Mouse (Mus musculus) heart, embryonic 15.5 days (tissue): ENCODE results near the gene Limch1. TPM values are rescaled to one million over a fixed set of nuclear protein-coding genes. Genes with fewer than 3 reads are reported as not detected.

ENCODE experiments used
- ATAC-seq: fragments of 200-750 bp; cut with Nextera tagmentation; replicated peaks from 2 replicates; pipeline ENCODE4 v1.8.0; 2017; ENCODE audit warnings: low read depth, moderate TSS enrichment; ENCODE audit not compliant: insufficient number of reproducible peaks, insufficient read depth, low FRiP score
- H3K27ac ChIP-seq: fragments of 300-500 bp; sonication (generic); 2 replicates; pipeline ENCODE4 v1.5.1; 2015; ENCODE audit warnings: mild to moderate bottlenecking, inconsistent platforms
- H3K27me3 ChIP-seq: fragments of 300-500 bp; sonication (generic); 2 replicates; pipeline ENCODE4 v1.6.1; 2015; ENCODE audit warnings: inconsistent platforms
- H3K36me3 ChIP-seq: fragments of 300-500 bp; sonication (generic); 2 replicates; pipeline ENCODE4 v1.6.1; 2015; ENCODE audit warnings: mild to moderate bottlenecking, inconsistent platforms
- H3K4me1 ChIP-seq: fragments of 300-500 bp; sonication (generic); replicated peaks from 2 replicates; pipeline ENCODE4 v1.6.1; 2015; ENCODE audit warnings: inconsistent platforms
- H3K4me2 ChIP-seq: fragments of 300-500 bp; sonication (generic); 2 replicates; pipeline ENCODE4 v1.6.1; 2015; ENCODE audit warnings: inconsistent platforms, mild to moderate bottlenecking, moderate library complexity
- H3K4me3 ChIP-seq: fragments of 300-500 bp; sonication (generic); 2 replicates; pipeline ENCODE4 v1.5.1; 2015; ENCODE audit warnings: mild to moderate bottlenecking, inconsistent platforms
- H3K9ac ChIP-seq: fragments of 300-500 bp; sonication (generic); 2 replicates; pipeline ENCODE4 v1.6.1; 2015; ENCODE audit warnings: mild to moderate bottlenecking, inconsistent platforms
- H3K9me3 ChIP-seq: fragments of 300-500 bp; sonication (generic); replicated peaks from 2 replicates; pipeline ENCODE4 v1.6.1; 2016; ENCODE audit warnings: inconsistent platforms
- WGBS: fragments of 180-500 bp; shearing (Covaris S2); methylation state at CpG from one replicate; pipeline ENCODE4 v1.1.7; 2015; ENCODE audit warnings: mixed read lengths; 5-methylcytosine and 5-hydroxymethylcytosine counted together
- polyA plus RNA-seq: library from polyadenylated mRNA; unstranded; fragments of >200 nt; fragmentation: Nextera tagmentation; extraction: Ambion mirVana; gene quantifications from 2 replicates; pipeline ENCODE4 v1.2.1, GENCODE M21; 2015

Limch1 gene
- polyA plus RNA-seq, 1 experiment from 2014 or later: 26.4 TPM

DNA sequence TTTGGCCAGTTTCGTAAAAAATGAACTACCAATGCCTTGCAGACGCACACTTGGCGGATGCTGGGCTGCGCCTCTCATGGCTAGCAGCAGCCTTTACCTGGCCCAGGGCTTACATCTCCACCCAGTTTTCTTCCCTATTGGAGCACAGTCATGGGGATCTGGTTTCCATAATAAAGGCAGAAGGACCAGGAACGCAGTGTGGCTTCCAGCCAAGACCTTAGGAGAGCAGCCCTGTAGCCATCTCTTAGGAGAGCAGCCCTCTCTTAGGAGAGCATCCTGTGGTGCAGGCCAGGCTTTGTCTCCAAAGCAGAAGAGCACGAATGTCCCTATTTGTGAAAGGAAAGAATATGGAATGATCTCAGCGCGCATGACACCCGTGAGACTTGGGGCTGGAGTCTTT lies 163.3 kb downstream of the Limch1 start:
- Histone ChIP-seq H3K9ac (no peak overlapping the region), H3K4me3 (no peak overlapping the region), H3K9me3 (no peaks in the 10 kb centered on the region), H3K36me3 (no peaks in the 10 kb centered on the region), H3K4me1 (no peaks in the 10 kb centered on the region), H3K27me3 (0 out of 2 replicates have a peak, but pooled peaks cover 2% of the 10 kb centered on the region), H3K4me2 (no peak overlapping the region), H3K27ac (no peak overlapping the region)
- WGBS: 85% methylated on average over 9 of the region's 9 CpGs
- no peak for ATAC-seq

DNA sequence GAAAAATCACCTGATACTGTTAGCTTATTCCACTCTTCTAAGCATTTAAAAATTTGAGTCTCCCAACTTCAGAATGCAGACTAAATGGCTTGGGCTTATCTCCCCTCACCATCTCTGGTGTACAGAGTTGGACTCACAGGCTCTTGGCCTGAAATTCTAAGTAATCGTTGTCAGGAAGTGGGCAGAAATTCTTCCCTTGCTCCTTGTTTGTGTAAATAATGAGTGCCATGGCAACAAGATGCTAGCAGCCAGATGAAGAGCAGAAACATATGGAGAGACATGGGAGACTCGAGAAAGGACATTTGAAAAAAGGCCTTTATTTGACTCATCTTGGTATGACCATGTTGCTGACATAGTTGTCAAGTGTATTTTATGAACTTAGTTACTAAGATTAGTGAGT lies 164.3 kb downstream of the Limch1 start:
- H3K27ac ChIP-seq: no peak overlapping the region
- no peak for ATAC-seq
- WGBS: 29% methylated on average over 2 of the region's 2 CpGs

DNA sequence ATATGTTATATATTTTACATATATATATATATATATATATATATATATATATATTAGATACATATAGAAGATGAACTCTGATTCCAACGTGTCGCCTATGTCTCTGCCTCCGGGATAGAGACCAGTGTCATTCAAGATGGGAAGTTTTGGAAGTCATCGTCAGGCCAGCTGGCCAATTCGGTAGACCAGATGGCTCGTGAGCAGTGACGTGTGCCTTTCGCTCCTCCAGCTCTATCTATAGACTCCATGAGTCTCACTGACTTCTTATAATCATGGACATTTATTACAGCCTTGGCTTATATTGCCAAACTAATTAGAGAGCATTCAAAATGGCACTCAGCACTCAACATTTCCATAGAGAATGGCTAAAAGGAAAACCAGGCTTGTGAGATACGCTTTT lies 165.0 kb downstream of the Limch1 start:
- Histone ChIP-seq H3K4me2 (no peak overlapping the region), H3K4me1 (no peaks in the 10 kb centered on the region), H3K4me3 (no peak overlapping the region), H3K27me3 (0 out of 2 replicates have a peak, but pooled peaks cover 4% of the 10 kb centered on the region), H3K27ac (no peak overlapping the region), H3K36me3 (no peaks in the 10 kb centered on the region), H3K9me3 (no peaks in the 10 kb centered on the region), H3K9ac (no peak overlapping the region)
- 88% methylated on average over 9 of the region's 9 CpGs for WGBS
- ATAC-seq: no peak

More for the DNA sequence above, 164.3 kb downstream of the Limch1 start:
- no peak overlapping the region for H3K4me3 ChIP-seq
- no peaks in the 10 kb centered on the region for H3K4me1 ChIP-seq
- no peak overlapping the region for H3K4me2 ChIP-seq
- no peaks in the 10 kb centered on the region for H3K9me3 ChIP-seq
- H3K36me3 ChIP-seq: no peaks in the 10 kb centered on the region
- 0 out of 2 replicates have a peak, but pooled peaks cover 4% of the 10 kb centered on the region for H3K27me3 ChIP-seq
- H3K9ac ChIP-seq: no peak overlapping the region

DNA sequence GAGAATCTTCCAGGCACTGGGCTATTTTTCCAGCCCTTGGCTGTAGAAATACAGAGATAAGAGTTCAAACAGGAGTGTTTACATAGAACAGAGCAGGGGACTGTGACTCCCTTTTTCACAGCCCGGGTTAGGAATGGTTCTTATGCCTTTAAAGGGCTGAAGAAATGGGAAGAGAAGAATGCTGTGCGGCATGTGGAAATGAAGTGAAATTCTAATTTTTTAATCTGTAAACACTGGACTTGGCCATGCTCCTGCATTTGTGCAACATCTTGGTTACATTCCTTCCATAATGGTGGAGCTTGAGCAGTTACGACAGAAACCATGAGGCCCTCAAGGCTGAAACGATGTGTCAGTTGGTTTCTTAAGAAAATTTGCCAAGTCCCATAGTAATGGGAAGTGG lies 165.4 kb downstream of the Limch1 start:
- ATAC-seq: no peak
- Histone ChIP-seq H3K9me3 (no peaks in the 10 kb centered on the region), H3K4me2 (no peak overlapping the region), H3K4me3 (no peak overlapping the region), H3K27ac (no peak overlapping the region), H3K36me3 (no peaks in the 10 kb centered on the region), H3K9ac (no peak overlapping the region), H3K4me1 (no peaks in the 10 kb centered on the region), H3K27me3 (0 out of 2 replicates have a peak, but pooled peaks cover 4% of the 10 kb centered on the region)
- WGBS: 69% methylated on average over 4 of the region's 4 CpGs

DNA sequence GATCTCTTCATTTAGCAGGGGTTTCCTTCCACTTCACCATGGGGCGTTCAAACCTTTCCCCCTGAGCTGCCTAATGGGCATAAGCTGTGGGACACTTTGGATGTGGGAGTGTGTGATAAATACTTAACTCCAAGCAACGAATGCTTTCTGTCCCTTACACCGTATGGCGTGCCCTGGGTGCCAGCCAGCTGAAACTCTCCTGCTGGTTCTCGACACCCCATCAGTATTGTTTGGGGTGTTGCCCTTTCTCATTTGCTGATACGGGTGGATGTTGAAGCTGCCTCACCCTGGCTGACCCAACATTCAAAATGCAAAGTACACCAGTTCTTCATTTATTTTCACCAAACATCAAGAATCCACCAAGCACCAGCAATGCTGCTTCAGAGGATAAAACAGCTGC lies 168.2 kb downstream of the Limch1 start:
- Histone ChIP-seq H3K9ac (no peak overlapping the region), H3K27me3 (0 out of 2 replicates have a peak, but pooled peaks cover 4% of the 10 kb centered on the region), H3K4me3 (no peak overlapping the region), H3K4me2 (no peak overlapping the region), H3K27ac (no peak overlapping the region), H3K36me3 (no peaks in the 10 kb centered on the region), H3K4me1 (no peaks in the 10 kb centered on the region), H3K9me3 (no peaks in the 10 kb centered on the region)
- WGBS: 67% methylated on average over 6 of the region's 6 CpGs
- no peak for ATAC-seq

DNA sequence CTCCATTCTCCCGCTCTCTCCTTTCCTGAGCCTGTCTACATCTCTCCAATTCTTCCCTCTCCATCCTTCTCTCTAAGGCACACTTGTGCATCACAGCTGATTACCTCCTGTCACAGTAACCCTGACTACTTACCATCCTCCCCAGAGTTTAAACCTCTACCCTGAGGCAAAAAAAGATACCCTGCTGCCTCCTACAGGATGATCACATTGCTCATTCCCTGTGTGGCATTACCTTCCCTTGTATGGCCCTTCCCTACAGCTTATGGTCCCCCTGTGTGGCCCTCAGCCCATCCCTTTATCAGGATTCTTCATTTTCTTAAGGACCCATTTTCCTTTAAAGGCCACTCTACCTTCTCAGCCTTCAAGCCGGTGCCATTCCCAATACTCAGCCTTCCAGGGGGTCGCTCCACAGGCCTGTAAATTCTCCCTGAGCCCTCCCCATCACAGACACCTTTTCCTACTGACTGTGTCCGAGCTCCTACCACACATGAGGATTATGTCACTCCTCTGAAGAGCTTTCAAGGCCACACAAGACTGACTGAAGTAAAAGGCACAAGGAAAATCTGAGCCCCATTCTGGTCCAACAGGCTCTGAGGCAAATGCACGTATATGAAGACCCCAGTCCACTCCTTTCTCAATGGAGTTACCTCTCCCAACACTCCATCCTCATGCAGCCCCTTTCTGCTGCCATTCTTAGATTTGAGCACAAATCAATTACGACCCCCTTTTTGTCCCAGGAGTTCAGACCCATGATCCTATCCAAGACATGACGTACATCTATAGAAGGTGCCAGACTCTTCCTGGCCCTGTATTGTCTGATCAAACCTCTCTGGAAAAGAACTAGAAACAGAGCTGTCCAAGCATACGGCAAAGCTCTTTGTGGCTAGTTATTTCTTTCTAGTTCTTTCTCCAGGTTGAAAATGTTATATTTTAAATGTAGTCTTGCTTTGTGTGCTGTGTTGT lies 172.0 kb downstream of the Limch1 start:
- ATAC-seq: no peak
- WGBS: 79% methylated on average over 8 of the region's 8 CpGs
- Histone ChIP-seq H3K9ac (no peak overlapping the region), H3K9me3 (no peaks in the 10 kb centered on the region), H3K4me3 (no peak overlapping the region), H3K36me3 (no peaks in the 10 kb centered on the region), H3K27me3 (0 out of 2 replicates have a peak, but pooled peaks cover 4% of the 10 kb centered on the region), H3K27ac (no peak overlapping the region), H3K4me1 (no peaks in the 10 kb centered on the region), H3K4me2 (no peak overlapping the region)

DNA sequence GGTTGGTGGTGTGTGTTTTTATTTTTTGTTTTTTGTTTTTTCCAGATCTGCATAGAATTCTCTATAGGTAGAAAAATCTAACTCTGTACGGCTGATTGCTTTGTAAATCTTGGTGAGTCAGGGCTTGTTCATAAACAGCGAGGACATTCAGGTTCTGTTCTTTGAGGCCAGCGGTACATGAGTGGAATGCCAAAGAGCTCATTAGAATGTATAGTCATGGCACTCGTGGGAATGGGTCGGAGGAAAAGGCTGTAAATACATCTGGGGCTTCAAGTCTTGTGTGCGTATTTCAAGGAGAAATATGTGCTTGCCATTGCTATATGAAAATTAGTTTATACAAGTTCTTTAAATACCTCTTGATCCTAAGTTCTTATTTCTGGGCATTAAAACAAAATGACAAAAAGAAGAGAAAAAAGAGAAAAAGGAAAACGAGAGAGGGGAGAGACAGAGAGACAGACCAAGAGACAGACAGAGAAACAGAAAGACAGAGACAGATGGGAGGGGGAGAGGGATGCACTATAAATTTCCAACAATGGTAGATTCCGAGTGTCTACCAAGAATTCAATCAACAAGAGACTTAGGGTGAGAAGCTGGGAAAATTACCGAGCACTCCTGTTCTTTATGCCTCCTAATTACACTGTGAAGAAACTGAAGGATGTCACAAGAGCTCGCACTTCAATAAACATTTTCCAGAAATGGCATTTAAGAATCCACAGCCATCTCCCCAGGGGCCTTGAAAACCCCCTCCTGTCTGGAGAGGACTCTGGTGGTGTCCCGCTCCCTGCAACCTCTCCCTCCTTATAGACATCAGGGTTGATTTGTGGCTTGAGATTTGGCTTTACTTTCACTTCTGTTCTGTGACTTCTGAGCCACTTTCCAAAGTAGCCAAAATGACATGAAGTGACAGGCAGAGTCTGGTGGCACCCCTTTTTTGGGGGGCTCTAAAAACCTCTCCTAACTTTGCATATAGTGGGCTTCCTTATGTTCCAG lies 173.0 kb downstream of the Limch1 start:
- Histone ChIP-seq H3K27ac (no peak overlapping the region), H3K4me3 (no peak overlapping the region), H3K36me3 (no peaks in the 10 kb centered on the region), H3K9ac (no peak overlapping the region), H3K9me3 (no peaks in the 10 kb centered on the region), H3K4me1 (no peaks in the 10 kb centered on the region), H3K4me2 (no peak overlapping the region), H3K27me3 (0 out of 2 replicates have a peak, but pooled peaks cover 4% of the 10 kb centered on the region)
- 64% methylated on average over 11 of the region's 11 CpGs for WGBS
- ATAC-seq: no peak

DNA sequence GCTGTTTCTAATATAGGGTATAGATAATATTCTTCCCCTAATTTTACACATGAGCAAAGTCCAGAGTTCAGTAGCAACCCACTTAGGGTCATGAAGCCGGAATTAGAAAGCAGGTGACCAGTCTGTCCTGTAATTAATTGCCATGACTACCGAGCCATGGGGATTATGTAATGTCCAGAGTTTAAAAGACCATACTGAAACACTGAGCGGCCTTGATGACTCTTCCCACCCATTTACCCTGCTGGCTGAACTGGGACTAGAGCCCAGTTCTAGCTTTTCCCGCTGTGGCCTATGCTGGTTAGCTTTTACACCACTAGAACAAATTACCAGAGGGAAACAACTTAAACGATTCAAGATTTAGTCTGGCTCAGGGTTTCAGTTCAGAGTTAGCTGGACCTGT lies 177.0 kb downstream of the Limch1 start:
- no peaks in the 10 kb centered on the region for H3K36me3 ChIP-seq
- H3K4me1 ChIP-seq: no peaks in the 10 kb centered on the region
- no peak overlapping the region for H3K4me3 ChIP-seq
- ATAC-seq: no peak
- H3K4me2 ChIP-seq: no peak overlapping the region
- no peaks in the 10 kb centered on the region for H3K27me3 ChIP-seq
- H3K9ac ChIP-seq: no peak overlapping the region
- H3K27ac ChIP-seq: no peak overlapping the region
- 87% methylated on average over 5 of the region's 5 CpGs for WGBS
- H3K9me3 ChIP-seq: no peaks in the 10 kb centered on the region

DNA sequence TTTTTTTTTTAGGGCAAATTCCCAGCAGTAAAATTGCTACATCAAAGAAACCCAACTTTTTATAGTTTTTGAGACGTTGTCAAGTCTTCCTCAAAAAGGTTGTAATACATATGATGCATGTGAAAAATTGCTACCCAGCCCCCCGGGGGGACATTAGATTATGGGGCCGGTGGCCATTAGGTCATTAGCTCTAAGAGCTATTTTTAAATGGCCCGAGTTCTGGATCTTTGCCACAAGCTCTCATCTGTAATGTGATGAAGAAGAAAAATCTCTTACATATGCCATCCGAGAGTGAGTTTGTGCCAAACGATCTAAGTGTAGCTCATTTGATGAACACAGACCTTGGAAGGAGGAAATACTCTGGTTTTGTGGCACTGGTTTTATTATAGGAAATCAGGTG lies 183.7 kb downstream of the Limch1 start:
- Histone ChIP-seq H3K36me3 (no peaks in the 10 kb centered on the region), H3K9ac (no peak overlapping the region), H3K4me3 (no peak overlapping the region), H3K9me3 (no peaks in the 10 kb centered on the region), H3K4me1 (peaks cover 5% of the 10 kb centered on the region; the same call in 1 of the 2 replicates), H3K27me3 (no peaks in the 10 kb centered on the region), H3K27ac (no peak overlapping the region), H3K4me2 (no peak overlapping the region)
- 46% methylated on average over 6 of the region's 6 CpGs for WGBS
- ATAC-seq: no peak

DNA sequence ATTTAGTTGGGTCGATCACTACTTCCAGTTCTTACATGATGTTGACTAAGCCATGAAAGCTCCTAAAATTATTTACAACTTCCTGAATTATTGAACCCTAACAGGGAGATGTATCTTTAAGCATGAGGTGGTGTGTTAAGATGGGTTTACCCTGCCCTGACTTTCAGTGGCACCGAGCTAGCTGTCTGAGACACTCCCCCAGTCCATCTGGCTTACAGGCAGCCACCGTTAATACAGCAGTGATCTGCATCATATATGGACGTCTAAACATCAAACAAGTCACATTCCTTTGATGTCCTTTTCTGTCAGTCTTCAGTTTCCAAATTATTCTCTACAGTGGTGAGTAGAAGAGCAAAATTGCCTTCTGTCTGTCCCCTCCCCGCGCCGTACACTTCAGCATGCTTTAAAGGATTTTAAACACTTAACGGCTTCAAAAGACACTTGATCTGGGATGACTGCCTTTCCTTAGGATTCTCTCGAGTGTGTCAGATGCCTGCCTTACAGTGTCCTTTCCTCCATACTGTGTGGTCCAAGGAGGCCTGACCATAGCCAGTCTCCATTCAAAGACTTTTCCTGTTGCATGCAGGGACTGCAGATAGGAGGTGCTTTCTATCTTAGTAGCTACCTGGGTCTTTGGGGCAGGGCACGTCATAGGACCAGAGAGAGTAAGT lies 187.6 kb downstream of the Limch1 start:
- Histone ChIP-seq H3K27me3 (no peaks in the 10 kb centered on the region), H3K4me3 (no peak overlapping the region), H3K27ac (no peak overlapping the region), H3K9me3 (no peaks in the 10 kb centered on the region), H3K4me1 (peaks cover 5% of the 10 kb centered on the region; the same call in 1 of the 2 replicates), H3K9ac (no peak overlapping the region), H3K36me3 (no peaks in the 10 kb centered on the region), H3K4me2 (no peak overlapping the region)
- no peak for ATAC-seq
- WGBS: 71% methylated on average over 10 of the region's 10 CpGs
